Mouse (Mus musculus) retina, adult 2 months (tissue): ENCODE results near the gene S1pr4.

Experiments
- DNase-seq: peaks from one replicate; pipeline ENCODE4 v3.0.0-alpha.2; 2012; ENCODE audit warnings: low read depth, low spot score

The S1pr4 gene

DNA sequence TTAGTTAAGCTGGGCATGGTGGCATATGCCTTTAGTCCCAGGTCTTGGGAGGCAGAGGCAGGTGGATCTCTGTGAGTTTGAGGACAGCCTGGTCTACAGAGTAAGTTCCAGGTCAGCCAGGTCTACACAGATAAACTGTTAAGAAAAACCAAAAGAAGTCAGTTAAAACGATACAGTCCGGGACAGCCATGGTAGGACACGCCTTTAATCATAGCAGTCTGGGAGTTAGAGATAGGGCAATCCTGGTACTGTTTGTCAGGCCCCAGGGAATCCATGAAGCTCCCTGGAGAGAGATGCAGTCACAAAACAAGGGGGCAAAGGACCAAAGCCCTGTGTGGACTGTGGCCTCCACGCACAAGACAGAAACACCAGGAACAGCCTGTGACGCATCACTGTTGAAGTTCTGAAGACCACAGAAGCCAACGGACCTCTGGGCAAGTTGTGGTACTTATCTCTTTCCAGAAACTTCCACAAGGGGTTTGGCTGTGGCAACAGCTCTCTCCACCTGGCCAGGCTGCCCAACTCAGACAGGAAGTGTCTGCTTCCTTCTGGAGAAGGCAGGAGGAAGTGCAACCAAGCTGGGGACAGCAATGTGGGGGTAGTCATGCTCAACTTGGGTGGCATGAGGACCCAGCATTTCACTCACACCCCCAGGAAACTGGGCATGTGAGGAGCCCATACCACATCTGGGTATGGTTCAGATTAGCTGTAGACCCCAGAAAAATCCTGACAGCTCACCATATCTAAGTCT lies 19.5 kb upstream of the S1pr4 start:
- no peak for DNase-seq

GRCm38 (mm10) chr10:81518546-81518945 lies 18.6 kb upstream of the S1pr4 start:
- DNase-seq = no peak

DNA sequence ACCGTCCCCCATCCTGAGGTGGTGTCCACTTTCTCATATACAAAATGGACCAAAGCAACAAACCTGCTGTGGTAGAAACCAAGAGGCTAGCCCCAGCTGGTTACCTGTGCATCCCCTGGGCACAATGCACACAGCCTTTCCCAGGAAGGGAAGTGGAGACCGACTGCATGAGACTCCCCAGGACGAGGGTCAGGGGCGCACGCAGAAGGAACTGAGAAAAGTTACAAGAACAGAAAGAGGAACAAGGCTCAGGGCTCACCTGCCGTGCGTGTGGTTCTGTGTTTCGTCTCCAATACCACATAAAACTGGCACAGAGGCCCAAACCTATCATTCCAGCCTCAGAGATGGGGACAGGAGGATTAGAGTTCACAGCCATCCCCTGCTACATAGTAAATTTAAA lies 17.3 kb upstream of the S1pr4 start:
- no peak for DNase-seq

DNA sequence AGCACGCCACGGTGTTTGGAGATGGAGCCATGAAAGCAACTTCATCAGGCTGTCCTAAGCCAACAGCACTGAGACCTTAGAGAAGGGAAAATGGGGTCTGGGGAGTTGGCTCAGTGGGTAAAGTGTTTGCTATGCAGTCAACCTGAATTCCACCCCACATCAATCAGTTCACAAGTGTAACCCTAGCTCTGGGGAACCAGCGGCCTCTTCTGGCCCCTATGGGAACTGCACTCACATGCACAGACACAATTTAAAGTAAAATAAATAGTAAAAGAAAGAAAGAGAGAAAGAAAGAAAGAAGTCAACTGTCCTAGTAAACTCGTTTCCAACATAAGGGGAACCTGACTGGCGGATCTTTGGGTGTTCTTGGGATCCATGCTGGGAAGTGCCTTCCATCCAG lies 13.9 kb upstream of the S1pr4 start:
- no peak for DNase-seq

DNA sequence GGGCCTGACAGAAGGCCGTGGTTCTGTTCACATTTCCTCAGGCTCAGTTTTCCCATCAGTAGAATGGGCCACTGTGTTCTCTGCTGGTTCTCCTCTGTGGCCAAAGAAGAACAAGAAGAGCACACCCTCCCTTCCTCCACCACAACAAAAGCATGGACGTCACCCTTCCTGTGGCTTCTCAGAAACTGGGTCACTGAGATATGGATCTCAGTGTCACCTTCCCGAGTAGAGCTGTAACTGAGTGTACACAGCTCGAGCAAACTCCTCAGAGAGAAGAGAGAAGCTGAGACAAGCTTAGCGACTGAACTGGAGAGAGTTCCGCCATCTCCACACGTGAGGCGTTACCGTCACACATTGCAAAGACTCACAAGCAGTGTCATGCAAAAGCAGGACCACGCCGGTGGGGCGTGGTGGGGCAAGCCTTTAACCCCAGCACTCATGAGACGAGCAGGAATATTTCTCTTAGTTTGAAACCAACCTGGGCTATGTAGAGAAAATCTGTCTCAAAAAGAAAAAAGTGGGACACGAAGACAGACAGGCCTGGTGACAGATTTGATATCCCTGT lies 10.4 kb upstream of the S1pr4 start:
- DNase-seq = no peak

DNA sequence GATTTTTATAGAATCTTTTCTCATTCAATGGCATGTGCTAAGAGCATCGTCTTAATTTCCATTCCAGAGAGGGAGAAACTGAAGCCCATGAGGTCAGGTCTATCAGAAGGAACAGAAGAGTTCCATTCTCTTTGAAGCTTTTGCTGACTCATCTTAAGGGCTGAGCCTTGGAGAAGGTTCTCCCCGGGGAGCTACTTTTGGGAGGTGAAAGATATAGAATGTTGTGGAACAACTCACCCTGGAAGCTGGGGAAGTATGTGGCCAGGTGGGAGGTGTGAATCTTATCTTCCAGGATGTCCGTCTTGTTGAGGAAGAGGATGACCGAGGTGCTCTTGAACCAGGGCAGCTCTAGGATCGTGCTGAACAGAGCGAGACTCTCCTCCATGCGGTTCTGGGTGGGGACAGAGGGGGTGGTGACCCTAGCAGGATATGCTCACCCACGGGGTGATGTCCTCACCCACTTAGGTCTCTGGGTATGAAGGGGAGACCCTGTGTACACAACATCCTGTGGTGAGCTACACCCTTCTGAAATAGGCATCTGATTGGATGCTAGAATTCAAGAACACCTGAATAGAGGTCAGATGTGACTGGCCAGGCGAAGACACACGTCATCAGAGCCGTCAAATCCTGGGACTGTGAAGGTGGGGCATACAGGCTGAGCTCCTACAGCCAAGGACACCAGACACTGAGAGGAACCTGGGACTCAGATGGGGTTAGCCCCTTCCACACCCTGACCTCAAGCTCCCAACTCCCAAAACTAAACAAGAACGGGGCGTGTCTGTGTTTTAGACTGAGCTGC lies 8.0 kb upstream of the S1pr4 start:
- no peak for DNase-seq

DNA sequence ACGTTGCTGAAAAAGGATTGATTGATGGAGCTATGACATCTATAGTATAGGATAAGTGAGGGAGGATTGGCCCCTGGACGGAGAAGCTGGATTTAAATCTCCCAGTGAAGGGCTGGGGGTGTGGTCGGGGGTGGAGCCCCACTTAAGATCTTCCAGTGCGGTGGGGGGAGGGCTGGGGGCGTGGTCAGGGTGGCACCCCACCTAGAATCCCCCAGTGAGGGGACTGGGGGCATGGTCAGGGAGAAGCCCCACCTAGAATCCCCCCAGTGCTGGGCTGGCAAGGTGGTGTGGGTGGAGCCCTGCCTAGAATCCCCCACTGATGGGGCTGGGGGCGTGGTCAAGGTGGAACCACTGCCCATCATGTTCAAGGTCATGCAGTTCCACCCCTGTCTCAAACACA lies 7.2 kb upstream of the S1pr4 start:
- no peak for DNase-seq

GRCm38 (mm10) chr10:81505016-81505664 lies 5.2 kb upstream of the S1pr4 start:
- DNase-seq = no peak

GRCm38 (mm10) chr10:81502658-81503057 lies 2.7 kb upstream of the S1pr4 start:
- peak; percentile 70 for DNase-seq

DNA sequence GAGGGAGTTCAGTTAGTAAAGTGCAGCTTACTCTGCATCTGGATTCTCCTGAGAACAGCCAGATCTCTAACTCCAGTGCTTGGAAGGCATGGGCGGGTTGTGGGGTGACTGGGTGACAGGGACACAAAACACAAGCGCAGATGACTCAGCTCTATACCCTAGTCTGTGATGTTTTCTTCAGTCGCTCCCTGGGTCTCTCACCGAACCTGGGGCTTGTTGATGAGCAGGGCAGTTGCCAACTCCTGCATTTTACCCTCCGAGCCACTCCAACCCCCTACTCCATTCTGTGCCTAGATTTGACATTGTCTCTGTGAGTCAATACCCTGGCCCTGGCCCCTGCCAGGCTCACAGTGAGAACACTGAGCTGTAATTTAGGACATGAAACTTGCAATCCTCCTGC lies 1.9 kb upstream of the S1pr4 start:
- DNase-seq = no peak

DNA sequence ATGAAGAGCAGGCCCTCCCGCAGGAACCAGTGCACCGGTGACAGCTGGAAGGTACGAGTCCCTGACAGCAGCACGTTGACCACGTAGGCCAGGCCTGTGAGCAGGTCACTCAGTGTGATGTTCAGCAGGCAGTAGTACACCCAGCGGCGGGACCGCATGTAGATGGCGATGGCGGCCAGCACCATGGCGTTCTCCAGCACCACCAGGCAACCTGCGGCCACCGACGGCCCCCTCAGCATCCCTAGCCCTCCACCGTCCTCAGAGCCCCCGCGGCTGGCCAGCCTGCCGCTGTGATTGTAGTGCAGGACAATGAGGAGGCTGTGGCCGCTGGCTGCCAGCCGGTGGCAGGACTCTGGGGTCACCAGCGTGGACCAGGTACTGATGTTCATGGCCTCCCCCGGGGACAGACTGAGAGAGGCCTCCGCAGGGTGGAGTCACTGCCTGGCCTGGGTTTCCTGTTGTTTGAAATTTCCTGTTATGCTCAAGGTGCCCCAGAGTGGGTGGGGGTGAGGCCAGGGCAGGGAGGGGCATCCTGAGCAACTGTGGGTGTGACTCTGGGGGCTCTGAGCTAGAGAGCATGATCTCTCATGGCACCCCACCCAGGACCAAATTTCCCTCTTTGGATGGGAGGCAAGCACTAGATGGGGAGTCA lies 556 bp downstream of the S1pr4 start:
- DNase-seq = no peak

DNA sequence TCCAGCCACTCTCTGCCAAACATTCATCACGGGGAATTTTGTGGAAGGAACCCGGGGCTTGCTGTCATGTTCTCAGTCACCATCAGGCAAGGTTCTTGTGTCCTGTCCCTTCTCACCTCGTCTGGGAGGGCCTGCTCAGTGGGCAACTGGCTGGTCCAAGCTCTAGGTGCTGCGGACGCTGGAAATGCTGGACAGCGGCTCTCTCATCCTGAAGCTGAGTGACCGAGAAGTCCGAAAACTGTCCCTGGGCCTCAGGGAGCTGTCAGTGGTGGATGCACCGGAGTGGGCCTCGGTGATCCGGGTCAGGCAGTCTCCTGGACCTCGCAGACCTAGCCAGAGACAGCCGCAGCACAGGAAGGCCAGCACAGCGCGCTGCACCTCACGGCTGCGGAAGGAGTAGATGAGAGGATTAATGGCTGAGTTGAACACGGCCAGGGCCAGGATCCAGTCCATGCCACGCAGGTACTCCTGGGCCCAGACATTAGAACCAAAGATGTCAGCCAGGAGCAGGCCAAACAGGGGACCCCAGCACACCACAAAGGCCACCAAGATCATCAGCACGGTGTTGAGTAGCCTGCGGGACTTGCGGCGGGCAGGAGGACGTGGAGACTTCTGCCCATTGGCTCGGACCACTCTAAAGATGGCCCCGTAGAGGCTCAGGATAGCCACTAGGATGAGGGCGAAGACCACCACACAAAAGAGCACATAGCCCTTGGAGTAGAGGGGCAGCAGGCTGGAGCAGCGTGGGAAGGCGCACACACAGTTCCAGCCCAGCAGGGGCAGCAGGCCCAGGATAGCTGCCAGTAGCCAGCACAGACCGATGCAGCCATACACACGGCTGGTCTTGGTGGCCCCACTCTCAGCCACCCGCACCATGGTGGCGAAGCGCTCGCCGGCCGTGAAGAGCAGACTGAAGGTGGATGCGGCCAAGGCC lies 1.3 kb downstream of the S1pr4 start:
- no peak for DNase-seq

DNA sequence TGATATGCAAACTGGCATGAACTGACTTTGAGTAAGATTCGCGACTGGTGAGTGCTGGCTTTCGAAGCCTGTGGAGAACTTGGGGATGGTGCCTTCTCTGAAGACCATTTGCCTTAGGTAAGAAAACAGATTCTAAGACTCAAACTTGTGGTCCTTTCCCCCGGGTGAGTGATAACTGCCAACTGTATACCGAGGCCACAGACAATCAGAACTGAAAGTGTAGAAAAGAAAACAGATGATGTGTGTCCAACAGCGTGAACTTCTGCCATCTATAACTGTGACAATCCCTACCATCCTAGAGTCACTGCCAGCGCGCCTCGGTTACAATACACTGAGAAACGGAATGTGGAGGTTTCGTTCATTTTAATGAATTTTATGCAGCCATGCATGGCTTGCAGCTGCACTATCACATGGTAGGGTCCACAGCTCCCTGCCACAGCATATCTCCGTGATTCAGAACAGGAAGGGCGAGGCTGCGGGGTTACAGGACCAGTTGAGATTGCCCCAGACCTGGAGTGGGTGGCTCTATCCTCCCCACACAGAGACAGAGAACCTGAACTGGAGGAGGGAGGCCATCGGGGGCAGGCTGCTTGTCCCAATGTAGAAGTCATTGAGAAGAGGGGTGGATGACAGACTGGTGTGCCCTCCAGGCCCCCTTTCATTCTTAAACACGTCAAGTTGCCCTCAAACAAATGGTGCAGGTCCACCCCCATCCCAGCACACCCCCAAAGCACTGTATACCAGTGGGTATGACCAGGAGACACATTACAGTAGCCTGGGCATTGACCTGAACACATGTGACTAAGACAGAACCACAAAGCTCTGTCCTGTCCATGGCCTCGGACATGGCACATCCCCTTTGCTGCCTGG lies 2.3 kb downstream of the S1pr4 start:
- DNase-seq = no peak

DNA sequence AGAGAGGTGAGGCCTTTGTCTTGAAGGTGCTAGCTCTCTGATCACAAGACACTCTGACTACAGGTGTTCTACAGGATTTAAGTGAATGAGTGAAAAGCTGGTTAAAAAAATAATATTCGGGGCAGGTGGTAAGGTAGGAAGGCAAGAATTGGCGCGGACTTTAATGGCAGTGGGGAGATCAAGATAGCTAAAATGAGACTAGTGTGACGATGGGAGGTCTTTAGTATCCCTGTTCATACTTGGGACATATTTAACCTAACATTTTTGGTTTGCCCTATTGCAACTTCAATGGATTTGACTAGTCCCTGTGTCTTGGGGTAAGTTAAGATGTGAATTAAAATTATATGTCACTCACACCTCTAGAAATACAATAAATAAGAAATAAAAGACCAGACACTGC lies 3.0 kb downstream of the S1pr4 start:
- DNase-seq = no peak

DNA sequence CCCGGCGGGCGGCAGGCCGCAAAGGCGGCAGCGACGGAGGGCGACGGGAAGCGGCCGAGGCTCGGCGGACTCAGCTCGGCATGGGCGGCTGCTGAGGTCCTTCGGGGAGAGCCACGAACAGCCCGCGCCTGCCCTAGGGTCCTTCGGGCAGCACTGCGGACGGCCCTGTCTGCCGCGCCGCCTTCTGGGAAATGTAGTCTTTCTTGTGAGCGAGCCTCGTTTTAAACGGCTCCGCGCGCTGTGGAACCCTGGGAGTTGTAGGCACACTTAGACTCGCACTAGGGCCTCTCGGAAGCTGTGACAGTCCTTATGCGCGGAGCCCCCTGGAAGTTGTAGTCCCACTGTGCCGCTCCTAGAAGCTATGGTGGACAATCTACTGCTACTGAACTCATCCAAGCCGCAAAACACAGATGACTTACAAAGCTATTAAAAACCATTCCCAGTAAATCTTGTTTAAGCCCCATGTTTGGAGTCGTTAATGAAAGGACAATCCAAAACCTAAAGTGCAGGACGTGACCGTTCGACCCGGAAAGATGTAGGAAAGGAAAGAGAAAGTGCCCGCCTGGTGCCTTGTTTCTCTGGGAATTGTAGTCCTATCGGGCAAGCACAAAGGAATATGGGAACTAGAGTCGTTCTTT lies 3.5 kb downstream of the S1pr4 start, which contains the start of gene Ncln:
Gene Ncln (minus strand): TSS at position 129 of the 638 bp plus-strand sequence.
- peak; percentile 95 for DNase-seq

GRCm38 (mm10) chr10:81495616-81496263 lies 4.2 kb downstream of the S1pr4 start:
- no peak for DNase-seq

- DNase-seq = no peak
Observed at GRCm38 (mm10) chr10:81495151-81495550, 4.8 kb downstream of the S1pr4 start.

DNA sequence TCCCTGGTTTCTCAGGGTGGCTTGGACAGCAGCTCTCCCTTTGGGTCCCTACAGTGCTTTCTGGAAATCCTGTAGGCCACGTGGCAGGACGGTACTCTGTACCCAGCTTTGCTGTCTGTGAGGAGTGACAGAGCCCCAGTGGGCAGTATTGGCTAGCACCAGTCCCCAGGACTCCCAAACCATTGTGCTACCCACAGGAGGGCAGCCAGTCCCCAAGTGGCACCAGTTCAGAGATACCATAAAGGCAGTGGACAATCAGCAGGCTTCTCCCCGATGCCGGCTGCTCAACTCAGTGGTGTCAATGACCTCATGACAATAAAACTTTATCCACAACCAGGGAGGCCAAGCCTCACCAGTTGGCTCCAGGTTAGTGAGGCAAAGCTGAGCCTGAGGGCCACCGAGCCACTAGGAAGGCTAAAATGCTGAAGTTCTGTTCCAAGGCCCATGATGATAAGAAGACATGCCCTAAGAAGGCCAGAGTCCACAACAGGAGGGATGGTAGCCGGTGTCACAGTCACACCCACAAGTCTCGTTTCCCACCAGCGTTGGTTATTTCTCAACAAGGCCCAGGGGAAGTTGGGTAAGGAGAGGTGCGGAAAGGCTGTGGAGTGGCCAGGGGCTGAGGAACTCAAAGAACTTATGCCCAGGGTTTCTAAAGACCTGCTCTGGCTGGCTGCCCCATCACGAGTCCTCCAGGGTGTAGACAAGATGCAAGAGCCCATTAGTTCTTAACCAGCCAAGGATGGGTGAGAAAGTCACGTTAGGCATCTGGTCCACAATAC lies 5.5 kb downstream of the S1pr4 start:
- no peak for DNase-seq
